Mouse (Mus musculus): ENCODE results near the gene Als2cr12.

- TF ChIP-seq CTCF (IDR thresholded peaks at IDR 0.05; ENCODE audit: borderline replicate concordance, control insufficient read depth, extremely low read depth, insufficient read depth, low read length, poor library complexity), result no peak
- no peak for TF ChIP-seq POLR2A (IDR thresholded peaks at IDR 0.05; ENCODE audit: control insufficient read depth, extremely low read depth, insufficient read depth, low read length, poor library complexity)
These were observed 18.1 kb upstream of the Als2cr12 start for GRCm38 (mm10) chr1:58713893-58714231.

All from thymus, adult 2 months (tissue).